Mouse (Mus musculus) spleen, postnatal 4 days (tissue): Measurements from ENCODE around the gene Rhox3h.
"Not testable (repeated sequence)": the region's sequence is repeated elsewhere in the genome, so short reads cannot be mapped to it uniquely, and the experiment has no call there.

Experiments
- DNase-seq, 2 experiments: peaks; one replicate each; pipeline ENCODE4 v3.0.0; 2022; ENCODE audit warnings: low spot score in 2 of 2

Rhox3h gene

DNA sequence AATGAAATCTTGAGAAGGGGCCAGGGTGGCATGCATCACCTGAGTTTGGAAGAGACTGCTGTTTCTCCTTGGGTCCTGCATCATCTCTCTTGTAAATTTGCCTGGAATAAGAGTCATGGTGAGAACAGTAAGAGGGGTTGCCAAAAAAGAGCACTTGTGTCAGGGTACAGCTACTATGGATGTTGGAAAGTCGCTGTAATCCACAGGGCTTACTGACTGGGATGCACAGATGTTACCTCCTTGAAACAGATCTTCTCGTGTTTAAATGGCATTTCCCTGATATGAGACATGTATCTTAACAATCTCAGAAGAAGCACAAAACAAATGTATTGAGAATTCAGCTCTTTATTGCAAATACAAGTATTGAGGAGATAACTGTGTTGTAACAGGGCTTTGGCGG lies at the start of gene Rhox3h:
Gene Rhox3h (minus strand): TSS at position 101 of the 400 bp plus-strand sequence.
- not testable (repeated sequence) for DNase-seq

DNA sequence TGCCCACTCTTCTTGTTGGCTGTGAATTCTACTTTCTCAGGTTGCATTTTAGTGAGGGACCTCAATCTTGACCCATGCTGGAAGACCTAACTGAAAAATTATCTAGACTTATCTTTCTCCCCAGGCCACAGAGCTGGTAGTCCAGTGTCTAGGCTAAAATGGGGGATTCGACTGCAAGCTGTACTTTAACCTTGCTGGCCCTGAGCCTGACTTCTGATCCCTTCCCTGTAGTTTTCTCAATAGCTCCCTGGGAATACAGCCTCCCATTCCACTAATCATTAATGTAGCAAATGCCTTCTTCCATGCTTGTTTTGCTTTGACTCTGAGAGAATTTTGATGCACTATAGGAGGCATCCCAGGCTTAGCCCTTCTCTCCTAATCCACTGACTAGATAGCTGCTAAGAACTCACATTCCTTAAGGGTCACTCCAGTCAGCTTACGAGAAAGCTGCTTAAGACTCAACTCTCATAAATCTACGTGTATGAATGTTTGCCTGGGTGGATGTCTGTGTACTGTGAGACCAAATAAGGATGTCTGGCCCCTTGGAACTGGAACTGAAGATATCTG lies 33.3 kb upstream of the Rhox3h start:
- DNase-seq, result no peak

DNA sequence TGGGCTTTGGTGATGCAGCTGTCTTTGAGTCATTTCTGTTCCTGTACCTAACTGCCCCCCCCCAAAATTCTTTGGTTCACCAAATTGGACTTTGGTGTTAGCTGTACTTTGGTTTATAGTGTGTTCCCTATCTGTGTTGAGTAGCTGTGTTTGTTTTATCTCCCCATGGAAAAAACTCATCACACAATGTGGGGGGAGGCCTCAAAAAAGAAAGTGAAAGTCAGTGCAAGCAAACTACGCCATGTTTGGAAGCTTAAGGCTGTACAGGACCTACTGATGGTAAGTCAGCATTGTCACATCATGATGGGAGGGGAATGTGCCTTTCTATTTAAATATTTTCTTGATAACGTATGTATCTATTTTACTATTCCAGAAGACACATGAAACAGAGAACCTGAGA lies 23.7 kb upstream of the Rhox3h start:
- no peak for DNase-seq

DNA sequence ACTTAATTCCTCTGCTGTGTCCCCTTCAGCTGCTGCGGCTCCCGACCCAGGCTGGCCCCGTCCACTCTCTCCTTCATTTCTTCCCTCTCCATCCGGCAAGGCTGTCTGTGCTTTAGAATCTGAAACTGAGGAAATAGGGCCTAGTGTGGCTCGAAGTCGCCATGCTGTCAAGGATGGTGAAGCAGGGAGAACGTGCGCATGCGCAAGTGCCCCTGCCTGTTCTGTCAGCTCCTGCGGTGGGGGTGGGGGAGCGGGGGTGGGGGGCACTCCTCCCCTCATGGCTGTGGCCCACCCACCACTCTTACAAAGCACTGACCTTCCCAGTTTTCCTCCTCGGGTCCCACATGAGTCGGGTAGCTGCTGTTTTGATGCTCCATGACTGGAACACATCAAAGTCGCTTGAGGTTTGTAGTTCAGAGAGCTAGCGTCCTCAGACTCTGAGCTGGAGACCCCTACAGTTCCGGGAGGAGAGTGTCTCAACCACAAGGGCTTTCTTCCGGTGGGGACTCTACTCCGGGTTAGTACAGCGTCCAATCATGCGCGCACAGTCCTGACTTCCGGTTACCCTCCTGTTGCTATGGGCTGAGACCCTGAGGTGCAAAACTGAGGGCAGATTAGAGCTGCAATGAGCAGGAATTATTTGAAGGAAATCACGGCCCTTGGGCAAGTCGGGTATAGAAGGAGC lies 14.6 kb upstream of the Rhox3h start:
- DNase-seq, result no peak

DNA sequence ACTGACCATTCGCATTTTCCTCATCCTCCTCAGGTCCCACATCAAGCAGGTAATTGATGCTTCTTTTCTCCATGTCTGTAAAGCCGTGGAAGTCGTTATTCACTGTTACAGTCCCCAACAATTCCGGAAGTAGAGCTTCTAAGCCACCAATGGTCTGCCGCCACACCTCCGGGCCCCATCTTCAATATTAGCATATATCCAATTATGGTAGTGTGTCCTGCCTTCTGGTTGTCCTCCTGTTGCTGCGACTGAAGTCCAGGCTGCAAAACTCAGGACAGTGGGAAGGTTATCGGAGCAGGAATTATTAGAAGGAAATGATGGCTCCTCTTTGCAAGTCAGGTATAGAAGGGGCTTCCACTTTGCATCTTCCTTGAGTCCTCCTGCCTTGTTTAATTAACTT lies 4.6 kb upstream of the Rhox3h start, which contains the start of gene Rhox2h:
Gene Rhox2h (minus strand): TSS at position 101 of the 400 bp plus-strand sequence.
- DNase-seq, result not testable (repeated sequence)

DNA sequence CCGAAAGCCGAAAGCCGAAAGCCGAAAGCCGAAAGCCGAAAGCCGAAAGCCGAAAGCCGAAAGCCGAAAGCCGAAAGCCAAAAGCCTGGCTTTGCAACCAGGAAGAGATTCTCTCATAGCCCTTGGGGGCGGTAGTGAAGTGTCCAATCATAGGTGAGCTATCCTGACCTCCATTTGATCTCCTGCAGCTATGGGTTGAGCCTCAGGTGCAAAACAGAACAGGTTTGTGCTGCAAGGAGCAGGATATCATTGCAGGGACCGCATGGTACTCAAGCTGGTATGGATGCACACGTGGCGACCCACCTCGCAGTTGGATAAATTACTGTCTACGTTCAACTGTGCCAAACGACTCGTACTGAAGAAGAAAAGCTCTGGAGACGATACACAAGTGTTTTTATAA lies 17.3 kb downstream of the Rhox3h start, which contains the start of gene Rhox4g:
Gene Rhox4g (minus strand): TSS at position 101 of the 400 bp plus-strand sequence.
- not testable (repeated sequence) for DNase-seq

DNA sequence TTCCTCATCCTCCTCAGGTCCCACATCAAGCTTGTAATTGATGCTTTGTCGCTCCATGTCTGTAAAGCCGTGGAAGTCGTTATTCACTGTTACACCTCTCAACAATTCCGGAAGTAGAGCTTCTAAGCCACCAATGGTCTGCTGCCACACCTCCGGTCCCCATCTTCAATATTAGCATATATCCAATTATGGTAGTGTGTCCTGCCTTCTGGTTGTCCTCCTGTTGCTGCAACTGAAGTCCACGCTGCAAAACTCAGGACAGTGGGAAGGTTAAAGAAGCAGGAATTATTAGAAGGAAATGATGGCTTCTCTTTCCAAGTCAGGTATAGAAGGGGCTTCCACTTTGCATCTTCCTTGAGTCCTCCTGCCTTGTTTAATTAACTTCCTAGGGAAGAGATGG lies 25.2 kb downstream of the Rhox3h start, which contains the start of gene Rhox2g:
Gene Rhox2g (minus strand): TSS at position 101 of the 400 bp plus-strand sequence.
- DNase-seq, result not testable (repeated sequence)

DNA sequence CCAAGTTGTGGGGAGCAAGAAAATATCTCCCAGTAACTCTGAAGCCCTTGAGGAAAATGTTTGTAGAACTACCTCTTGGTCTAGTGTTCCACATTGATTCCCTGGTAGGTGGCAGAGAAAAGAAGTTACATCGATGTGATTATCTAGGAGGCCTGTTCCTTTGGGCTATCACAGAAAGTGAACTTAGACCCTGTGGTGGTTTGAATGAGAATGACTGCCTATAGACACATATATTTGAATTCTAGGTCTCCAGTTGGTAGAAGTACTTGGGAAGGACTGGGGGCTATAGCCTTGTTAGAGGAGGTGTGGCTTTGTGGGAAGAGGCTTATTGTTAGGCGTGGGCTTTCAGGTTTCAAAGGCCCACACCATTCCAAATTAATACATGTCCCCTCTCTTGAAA lies 40.1 kb downstream of the Rhox3h start, which contains the start of gene Rhox3g:
Gene Rhox3g (minus strand): TSS at position 101 of the 400 bp plus-strand sequence.
- DNase-seq, result not testable (repeated sequence)
